Mouse (Mus musculus) heart, postnatal 0 days (tissue): Measurements from ENCODE around the gene Rinl. TPM values are rescaled to one million over a fixed set of nuclear protein-coding genes. Genes with fewer than 3 reads are reported as not detected.
A peak's percentile ranks its signal among the peaks of the same experiment; 100 is the strongest.

Source experiments
- ATAC-seq: fragments of 200-750 bp; cut with Nextera tagmentation; 2 replicates; pipeline ENCODE4 v1.8.0; 2017; ENCODE audit warnings: low read depth, moderate number of reproducible peaks, moderate library complexity; ENCODE audit not compliant: insufficient read depth
- DNase-seq: peaks from one replicate; pipeline ENCODE4 v3.0.0-alpha.2; 2016; ENCODE audit warnings: low spot score
- H3K27ac ChIP-seq: fragments of 300-500 bp; sonication (generic); 2 replicates; pipeline ENCODE4 v1.5.1; 2014; ENCODE audit warnings: low read depth, mild to moderate bottlenecking
- H3K27me3 ChIP-seq: fragments of 300-500 bp; sonication (generic); 2 replicates; pipeline ENCODE4 v1.6.1; 2014; ENCODE audit warnings: low read length, mixed read lengths; ENCODE audit not compliant: control insufficient read depth, insufficient read depth
- H3K36me3 ChIP-seq: fragments of 300-500 bp; sonication (generic); replicated peaks from 2 replicates; pipeline ENCODE4 v1.6.1; 2014; ENCODE audit warnings: low read length, mixed read lengths; ENCODE audit not compliant: control insufficient read depth, insufficient read depth
- H3K4me1 ChIP-seq: fragments of 300-500 bp; sonication (generic); 2 replicates; pipeline ENCODE4 v1.6.1; 2014; ENCODE audit warnings: antibody characterized with exemption; ENCODE audit not compliant: control insufficient read depth, insufficient read depth
- H3K4me2 ChIP-seq: fragments of 300-500 bp; sonication (generic); 2 replicates; pipeline ENCODE4 v1.6.1; 2014; ENCODE audit warnings: low read depth, mild to moderate bottlenecking, low read length, moderate library complexity
- H3K4me3 ChIP-seq: fragments of 300-500 bp; sonication (generic); 2 replicates; pipeline ENCODE4 v1.5.1; 2014; ENCODE audit warnings: low read depth, low read length
- H3K9ac ChIP-seq: fragments of 300-500 bp; sonication (generic); replicated peaks from 2 replicates; pipeline ENCODE4 v1.6.1; 2014; ENCODE audit warnings: low read depth, low read length, mixed read lengths
- H3K9me3 ChIP-seq: fragments of 300-500 bp; sonication (generic); replicated peaks from 2 replicates; pipeline ENCODE4 v1.6.1; 2016; ENCODE audit warnings: low read length; ENCODE audit not compliant: control insufficient read depth
- CTCF ChIP-seq: IDR thresholded peaks from 2 replicates; pipeline ENCODE4 v1.5.1; 2016; ENCODE audit warnings: antibody characterized with exemption, control low read depth, low read depth
- EP300 ChIP-seq: IDR thresholded peaks from 2 replicates; pipeline ENCODE4 v1.6.1; 2016; ENCODE audit warnings: antibody characterized with exemption, low read depth
- WGBS: fragments of 180-500 bp; shearing (Covaris S2); extraction: QIAGEN DNeasy Blood & Tissue Kit; methylation state at CpG from one replicate; pipeline ENCODE4 v1.1.7; 2014; 5-methylcytosine and 5-hydroxymethylcytosine counted together
- polyA plus RNA-seq: library from polyadenylated mRNA; unstranded; fragments of >200 nt; fragmentation: Nextera tagmentation; extraction: Ambion mirVana; gene quantifications from 2 replicates; pipeline ENCODE4 v1.2.1, GENCODE M21; 2015
- total RNA-seq: library from RNA; depleted of rRNA; stranded (reverse); fragments of >200 nt; gene quantifications from 2 replicates; pipeline ENCODE4 v1.2.3, GENCODE M21; 2014; ENCODE audit warnings: low replicate concordance

The Rinl gene
- total and polyA plus RNA-seq, 2 experiments from 2014 or later = 2.3 to 2.7 TPM

GRCm38 (mm10) chr7:28802846-28803588, 14.2 kb downstream of the Rinl start:
- WGBS = 13% methylated on average over 10 of the region's 10 CpGs
- Histone ChIP-seq H3K27ac (peak overlapping the region; percentile 90), H3K27me3 (no peaks in the 10 kb centered on the region), H3K4me3 (no peak overlapping the region), H3K36me3 (no peaks in the 10 kb centered on the region), H3K9ac (no peak overlapping the region), H3K4me1 (peaks cover 30% of the 10 kb centered on the region), H3K9me3 (no peaks in the 10 kb centered on the region), H3K4me2 (no peak overlapping the region)
- DNase-seq (peak; percentile 76), ATAC-seq (peak; percentile 63)
- no peak for TF ChIP-seq EP300
- TF ChIP-seq CTCF = no peak

DNA sequence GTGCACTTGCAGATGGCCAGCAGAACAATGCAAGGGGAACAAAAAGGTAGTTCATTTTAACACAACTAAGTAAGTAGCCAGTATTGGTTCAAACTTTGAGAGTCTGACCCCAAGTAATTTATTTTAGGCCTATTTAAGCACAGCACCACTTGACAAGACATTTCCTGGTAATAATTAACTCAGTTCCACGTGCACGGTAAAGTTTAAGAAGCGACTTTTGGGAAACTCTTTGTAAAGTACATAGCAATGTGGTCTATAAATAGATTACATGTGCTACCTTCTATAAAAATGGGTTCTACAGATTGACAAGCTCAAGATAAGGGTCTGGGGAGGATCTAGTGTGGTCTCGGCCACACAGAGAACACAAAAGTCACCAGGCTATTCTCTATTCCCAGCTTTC, 15.0 kb downstream of the Rinl start:
- DNase-seq (no peak), ATAC-seq (no peak)
- no peak for TF ChIP-seq CTCF
- TF ChIP-seq EP300 = no peak
- Histone ChIP-seq H3K9me3 (no peaks in the 10 kb centered on the region), H3K9ac (no peak overlapping the region), H3K4me2 (no peak overlapping the region), H3K4me3 (no peak overlapping the region), H3K27me3 (no peaks in the 10 kb centered on the region), H3K27ac (peak overlapping the region; percentile 90), H3K36me3 (no peaks in the 10 kb centered on the region), H3K4me1 (peaks cover 33% of the 10 kb centered on the region)
- WGBS = 36% methylated on average over 4 of the region's 4 CpGs

- H3K4me2 ChIP-seq = no peak overlapping the region
- DNase-seq (no peak), ATAC-seq (no peak)
- no peaks in the 10 kb centered on the region for H3K9me3 ChIP-seq
- no peak overlapping the region for H3K4me3 ChIP-seq
- H3K27ac ChIP-seq = peak overlapping the region; percentile 61; the same call in 1 of the 2 replicates
- H3K4me1 ChIP-seq = peaks cover 34% of the 10 kb centered on the region
- no peaks in the 10 kb centered on the region for H3K27me3 ChIP-seq
- no peak overlapping the region for H3K9ac ChIP-seq
- TF ChIP-seq EP300 = no peak
- 57% methylated on average over 4 of the region's 4 CpGs for WGBS
- H3K36me3 ChIP-seq = 0 out of 2 replicates have a peak, but pooled peaks cover under 1% of the 10 kb centered on the region
These were observed 18.1 kb downstream of the Rinl start for GRCm38 (mm10) chr7:28806869-28807268.

DNA sequence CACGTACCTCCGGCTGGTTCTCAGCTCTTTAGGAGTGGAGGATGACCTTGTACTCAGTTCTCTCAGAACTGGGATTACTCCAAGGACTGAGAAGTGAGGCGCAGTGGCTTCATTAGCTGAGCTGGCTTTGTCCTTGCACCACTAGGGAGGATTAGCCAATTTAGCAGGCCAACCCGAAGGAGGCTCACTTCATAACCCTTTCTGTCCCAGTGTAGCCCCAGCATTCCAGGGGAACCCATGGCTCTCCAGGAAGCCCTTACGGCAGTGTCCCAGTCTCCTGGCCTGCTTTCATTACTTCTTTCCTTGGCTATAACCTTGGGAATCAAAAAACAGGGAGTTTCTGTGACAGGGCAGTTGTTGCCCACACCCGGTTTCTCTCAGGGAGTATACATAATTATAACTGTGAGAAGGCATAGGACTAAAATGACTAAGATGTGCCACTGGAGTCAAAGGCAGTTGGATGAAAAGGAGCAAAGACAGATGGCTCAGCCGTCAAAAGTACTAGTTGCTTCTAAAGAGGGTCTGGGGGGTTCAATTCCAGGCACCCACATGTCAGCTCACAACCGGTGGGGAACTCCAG, 19.0 kb downstream of the Rinl start:
- Histone ChIP-seq H3K27me3 (no peaks in the 10 kb centered on the region), H3K4me3 (peak overlapping the region; percentile 82), H3K9me3 (no peaks in the 10 kb centered on the region), H3K36me3 (0 out of 2 replicates have a peak, but pooled peaks cover 8% of the 10 kb centered on the region), H3K9ac (peak overlapping the region; percentile 96), H3K4me1 (peaks cover 38% of the 10 kb centered on the region), H3K4me2 (peak overlapping the region; percentile 85), H3K27ac (peak overlapping the region; percentile 100)
- TF ChIP-seq EP300 = no peak
- TF ChIP-seq CTCF = no peak
- DNase-seq (no peak), ATAC-seq (no peak)
- WGBS = 31% methylated on average over 7 of the region's 8 CpGs

GRCm38 (mm10) chr7:28808221-28808941, 19.6 kb downstream of the Rinl start, which contains the start of gene Hnrnpl:
Gene Hnrnpl (plus strand): TSS chr7:28808541.
- TF ChIP-seq EP300 (no peak), CTCF (no peak)
- WGBS = 1% methylated on average over 34 of the region's 35 CpGs
- H3K27me3 ChIP-seq = no peaks in the 10 kb centered on the region
- H3K27ac ChIP-seq = peak within 1 kb of the TSS; percentile 100
- DNase-seq (peak; percentile 84), ATAC-seq (peak; percentile 10)
- H3K4me1 ChIP-seq = peaks cover 38% of the 10 kb centered on the region
- H3K9me3 ChIP-seq = no peaks in the 10 kb centered on the region
- H3K36me3 ChIP-seq = peaks cover 14% of the 10 kb centered on the region
- peak within 1 kb of the TSS; percentile 82 for H3K4me3 ChIP-seq
- peak within 1 kb of the TSS; percentile 96 for H3K9ac ChIP-seq
- H3K4me2 ChIP-seq = peak within 1 kb of the TSS; percentile 85
